Mouse (Mus musculus): ENCODE measurements around the gene Ovol2. TPM values are rescaled to one million over a fixed set of nuclear protein-coding genes. Genes with fewer than 3 reads are reported as not detected.

The Ovol2 gene
- polyA plus RNA-seq, 1 experiment from 2014 or later: 0.41 TPM

Other genes with a start within 250 kb of the Ovol2 start
- 25.6 and 25.7 TPM in 2 replicates for gene Mgme1, start 61.5 kb downstream of the Ovol2 start, polyA plus RNA-seq (2016; fragmentation: Nextera tagmentation; extraction: Ambion mirVana)
- 140 and 144 TPM in 2 replicates for gene Snx5, start 61.2 kb downstream of the Ovol2 start, polyA plus RNA-seq (2016; fragmentation: Nextera tagmentation; extraction: Ambion mirVana)
- gene Kat14, start 36.8 kb upstream of the Ovol2 start, polyA plus RNA-seq (2016; fragmentation: Nextera tagmentation; extraction: Ambion mirVana): 68.7 and 71.3 TPM in 2 replicates
- gene Pet117, start 36.9 kb upstream of the Ovol2 start, polyA plus RNA-seq (2016; fragmentation: Nextera tagmentation; extraction: Ambion mirVana): 2.3 TPM in 1 of 2 replicates, not detected in the other
- 1.0 and 1.4 TPM in 2 replicates for gene Dzank1, start 195.3 kb upstream of the Ovol2 start, polyA plus RNA-seq (2016; fragmentation: Nextera tagmentation; extraction: Ambion mirVana)
- 29.7 and 35.8 TPM in 2 replicates for gene Polr3f, start 195.6 kb upstream of the Ovol2 start, polyA plus RNA-seq (2016; fragmentation: Nextera tagmentation; extraction: Ambion mirVana)
- gene Rbbp9, start 218.7 kb upstream of the Ovol2 start, polyA plus RNA-seq (2016; fragmentation: Nextera tagmentation; extraction: Ambion mirVana): 66.0 and 67.0 TPM in 2 replicates
- gene Sec23b, start 224.1 kb upstream of the Ovol2 start, polyA plus RNA-seq (2016; fragmentation: Nextera tagmentation; extraction: Ambion mirVana): 105 and 112 TPM in 2 replicates